Mouse (Mus musculus) cerebellum, postnatal 4 days (tissue): ENCODE results near the gene Lmx1a.
A peak's percentile ranks its signal among the peaks of the same experiment; 100 is the strongest.

Source experiments
- DNase-seq, 2 experiments: peaks; one replicate each; pipeline ENCODE4 v3.0.0; 2022; ENCODE audit warnings: low spot score in 2 of 2, mixed read lengths in 1 of 2

Lmx1a gene

GRCm38 (mm10) chr1:167878354-167878753, 189.3 kb downstream of the Lmx1a start:
- no peak for DNase-seq

- no peak for DNase-seq
These were observed 196.7 kb downstream of the Lmx1a start for GRCm38 (mm10) chr1:167885776-167886175.

- DNase-seq = peak in 1 of 2 experiments; percentile 27
These were observed 199.1 kb downstream of the Lmx1a start for GRCm38 (mm10) chr1:167888120-167888519.

- DNase-seq = peak in 1 of 2 experiments; percentile 35
These were observed 199.8 kb downstream of the Lmx1a start for GRCm38 (mm10) chr1:167888816-167889215.

GRCm38 (mm10) chr1:167896234-167896633, 207.2 kb downstream of the Lmx1a start:
- DNase-seq = peak in 1 of 2 experiments; percentile 50
